Mouse (Mus musculus) E14TG2a.4 (cell line): ENCODE measurements around the gene Nisch.

Source experiments
- CTCF ChIP-seq: conservative IDR thresholded peaks from 2 replicates; pipeline ENCODE4 v1.5.1; 2014; ENCODE audit warnings: low read length
- POU5F1 ChIP-seq: IDR thresholded peaks from 2 replicates; pipeline ENCODE4 v1.6.1; 2014; ENCODE audit warnings: low read length, borderline replicate concordance

- TF ChIP-seq CTCF, result no peak
- TF ChIP-seq POU5F1, result no peak
Measured at GRCm38 (mm10) chr14:31125106-31126075, 91.4 kb downstream of the Nisch start.
